Mouse (Mus musculus): ENCODE data around the gene Ufc1. TPM values are rescaled to one million over a fixed set of nuclear protein-coding genes. Genes with fewer than 3 reads are reported as not detected.

Gene Ufc1
- polyA plus RNA-seq, 1 experiment from 2014 or later, result 99.7 TPM

Other genes with a start within 250 kb of the Ufc1 start
- 10.7 and 11.7 TPM in 2 replicates for gene Fcgr3, start 230.1 kb downstream of the Ufc1 start, polyA plus RNA-seq (2015; fragmentation: Nextera tagmentation; extraction: Ambion mirVana)
- gene Cfap126, start 181.1 kb downstream of the Ufc1 start, polyA plus RNA-seq (2015; fragmentation: Nextera tagmentation; extraction: Ambion mirVana), result 6.5 and 9.0 TPM in 2 replicates
- 286 and 289 TPM in 2 replicates for gene Sdhc, start 144.4 kb downstream of the Ufc1 start, polyA plus RNA-seq (2015; fragmentation: Nextera tagmentation; extraction: Ambion mirVana)
- gene Mpz, start 144.3 kb downstream of the Ufc1 start, polyA plus RNA-seq (2015; fragmentation: Nextera tagmentation; extraction: Ambion mirVana), result 0.24 and 0.37 TPM in 2 replicates
- gene Pcp4l1, start 98.8 kb downstream of the Ufc1 start, polyA plus RNA-seq (2015; fragmentation: Nextera tagmentation; extraction: Ambion mirVana), result 17.9 and 19.4 TPM in 2 replicates
- gene Nr1i3, start 81.1 kb downstream of the Ufc1 start, polyA plus RNA-seq (2015; fragmentation: Nextera tagmentation; extraction: Ambion mirVana), result 0.23 and 0.34 TPM in 2 replicates
- gene Tomm40l, start 72.5 kb downstream of the Ufc1 start, polyA plus RNA-seq (2015; fragmentation: Nextera tagmentation; extraction: Ambion mirVana), result 48.1 and 56.5 TPM in 2 replicates
- 3.4 and 11.6 TPM in 2 replicates for gene Apoa2, start 70.0 kb downstream of the Ufc1 start, polyA plus RNA-seq (2015; fragmentation: Nextera tagmentation; extraction: Ambion mirVana)
- gene Fcer1g, start 60.7 kb downstream of the Ufc1 start, polyA plus RNA-seq (2015; fragmentation: Nextera tagmentation; extraction: Ambion mirVana), result 27.3 and 33.2 TPM in 2 replicates
- gene Adamts4, start 44.6 kb downstream of the Ufc1 start, polyA plus RNA-seq (2015; fragmentation: Nextera tagmentation; extraction: Ambion mirVana), result 7.0 and 7.1 TPM in 2 replicates
- 229 and 238 TPM in 2 replicates for gene Ndufs2, start 43.6 kb downstream of the Ufc1 start, polyA plus RNA-seq (2015; fragmentation: Nextera tagmentation; extraction: Ambion mirVana)
- gene B4galt3, start 24.7 kb downstream of the Ufc1 start, polyA plus RNA-seq (2015; fragmentation: Nextera tagmentation; extraction: Ambion mirVana), result 112 and 116 TPM in 2 replicates
- gene Ppox, start 13.8 kb downstream of the Ufc1 start, polyA plus RNA-seq (2015; fragmentation: Nextera tagmentation; extraction: Ambion mirVana), result 48.7 and 56.2 TPM in 2 replicates
- gene Usp21, start 7.0 kb downstream of the Ufc1 start, polyA plus RNA-seq (2015; fragmentation: Nextera tagmentation; extraction: Ambion mirVana), result 119 and 122 TPM in 2 replicates
- 52.9 and 53.5 TPM in 2 replicates for gene Dedd, start 34.1 kb upstream of the Ufc1 start, polyA plus RNA-seq (2015; fragmentation: Nextera tagmentation; extraction: Ambion mirVana)
- 52.2 and 54.2 TPM in 2 replicates for gene Nit1, start 50.6 kb upstream of the Ufc1 start, polyA plus RNA-seq (2015; fragmentation: Nextera tagmentation; extraction: Ambion mirVana)
- gene Pfdn2, start 50.6 kb upstream of the Ufc1 start, polyA plus RNA-seq (2015; fragmentation: Nextera tagmentation; extraction: Ambion mirVana), result 146 and 150 TPM in 2 replicates
- 3.3 and 4.5 TPM in 2 replicates for gene Klhdc9, start 65.8 kb upstream of the Ufc1 start, polyA plus RNA-seq (2015; fragmentation: Nextera tagmentation; extraction: Ambion mirVana)
- gene Nectin4, start 75.1 kb upstream of the Ufc1 start, polyA plus RNA-seq (2015; fragmentation: Nextera tagmentation; extraction: Ambion mirVana), result 3.1 and 3.6 TPM in 2 replicates
- gene Arhgap30, start 93.9 kb upstream of the Ufc1 start, polyA plus RNA-seq (2015; fragmentation: Nextera tagmentation; extraction: Ambion mirVana), result 0.66 and 0.87 TPM in 2 replicates
- 205 and 216 TPM in 2 replicates for gene Usf1, start 116.3 kb upstream of the Ufc1 start, polyA plus RNA-seq (2015; fragmentation: Nextera tagmentation; extraction: Ambion mirVana)
- gene Tstd1, start 123.8 kb upstream of the Ufc1 start, polyA plus RNA-seq (2015; fragmentation: Nextera tagmentation; extraction: Ambion mirVana), result 8.4 and 8.8 TPM in 2 replicates
- 9.4 and 11.8 TPM in 2 replicates for gene F11r, start 142.5 kb upstream of the Ufc1 start, polyA plus RNA-seq (2015; fragmentation: Nextera tagmentation; extraction: Ambion mirVana)
- gene Alyref2, start 208.5 kb upstream of the Ufc1 start, polyA plus RNA-seq (2015; fragmentation: Nextera tagmentation; extraction: Ambion mirVana), result 33.1 and 34.3 TPM in 2 replicates
- gene Itln1, start 240.3 kb upstream of the Ufc1 start, polyA plus RNA-seq (2015; fragmentation: Nextera tagmentation; extraction: Ambion mirVana), result not detected in 2 replicates